Mouse (Mus musculus) myocyte (in vitro differentiated cells): ENCODE data around the gene Gm20388.

Experiments
- MYOG ChIP-seq, 3 experiments: IDR thresholded peaks; one replicate each; pipeline ENCODE4 v1.6.1; 2011; ENCODE audit warnings: control low read depth in 2 of 3, low read depth in 2 of 3, mild to moderate bottlenecking in 2 of 3; ENCODE audit not compliant: insufficient read length in 2 of 3, control insufficient read depth in 1 of 3, insufficient read depth in 1 of 3
- POLR2A ChIP-seq: IDR thresholded peaks from one replicate; pipeline ENCODE4 v1.6.1; 2011; ENCODE audit warnings: low read depth, mild to moderate bottlenecking, control low read depth, moderate library complexity; ENCODE audit not compliant: insufficient read length
- POLR2AphosphoS2 ChIP-seq: IDR thresholded peaks from one replicate; pipeline ENCODE4 v1.6.1; 2011; ENCODE audit warnings: low read depth, control low read depth; ENCODE audit not compliant: insufficient read length

DNA sequence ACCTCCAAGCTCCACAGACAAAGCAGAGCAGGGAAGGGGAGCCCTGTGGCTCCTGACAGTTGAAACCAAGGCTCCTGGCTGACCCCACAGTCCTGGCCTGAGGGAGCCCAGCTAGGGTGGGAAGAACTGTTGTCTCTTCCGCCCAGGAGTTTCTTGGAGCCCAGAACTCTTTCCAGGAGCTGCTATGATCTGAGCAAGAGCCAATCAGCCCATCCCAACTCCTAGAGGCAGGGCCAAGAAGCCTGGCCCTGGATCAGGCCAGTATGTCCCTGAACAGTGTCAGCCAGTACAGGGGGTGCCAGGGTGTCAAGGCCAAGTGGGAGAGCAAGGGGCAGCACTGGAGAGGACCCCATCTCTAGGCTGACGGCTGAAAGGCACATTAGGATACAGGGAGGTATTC, 2401.9 kb downstream of the Gm20388 start:
- TF ChIP-seq POLR2A (no peak), MYOG (IDR thresholded peaks at IDR 0.05; ENCODE audit: control insufficient read depth in 1 of 3, insufficient read depth in 1 of 3, insufficient read length in 2 of 3, low read depth in 2 of 3) (no peak), POLR2AphosphoS2 (no peak)
